Mouse (Mus musculus): ENCODE measurements around the gene Cnot8. TPM values are rescaled to one million over a fixed set of nuclear protein-coding genes. Genes with fewer than 3 reads are reported as not detected.

Gene Cnot8
- polyA plus RNA-seq, 1 experiment from 2014 or later: 93.5 TPM

GRCm38 (mm10) chr11:58123711-58124110 lies 19.8 kb downstream of the Cnot8 start:
- peaks cover 55% of the 10 kb centered on the region for H3K36me3 ChIP-seq (ENCODE audit: insufficient read depth, low read length)
- no peaks in the 10 kb centered on the region for H3K4me1 ChIP-seq (ENCODE audit: insufficient read depth, low read length)
- H3K27me3 ChIP-seq (ENCODE audit: insufficient read depth, low read length): no peaks in the 10 kb centered on the region
- H3K9ac ChIP-seq (replicated peaks; ENCODE audit: low read length): no peak overlapping the region
- no peaks in the 10 kb centered on the region for H3K9me3 ChIP-seq (ENCODE audit: low read length)
- H3K27ac ChIP-seq (ENCODE audit: low read length): no peak overlapping the region
- H3K4me3 ChIP-seq (ENCODE audit: low read length): no peak overlapping the region
- no peak for ATAC-seq (ENCODE audit: low FRiP score, low TSS enrichment)
- H3K4me2 ChIP-seq (replicated peaks; ENCODE audit: low read depth, low read length): no peak overlapping the region
- WGBS: 89% methylated on average over 2 of the region's 2 CpGs

- H3K36me3 ChIP-seq (ENCODE audit: insufficient read depth, low read length): peaks cover 53% of the 10 kb centered on the region
Observed at GRCm38 (mm10) chr11:58125021-58125420, 21.1 kb downstream of the Cnot8 start.

GRCm38 (mm10) chr11:58126397-58127160 lies 22.6 kb downstream of the Cnot8 start:
- Histone ChIP-seq H3K9me3 (ENCODE audit: low read length) (no peaks in the 10 kb centered on the region), H3K36me3 (ENCODE audit: insufficient read depth, low read length) (peaks cover 53% of the 10 kb centered on the region), H3K4me2 (replicated peaks; ENCODE audit: low read depth, low read length) (no peak overlapping the region), H3K4me3 (ENCODE audit: low read length) (no peak overlapping the region), H3K27me3 (ENCODE audit: insufficient read depth, low read length) (no peaks in the 10 kb centered on the region), H3K27ac (ENCODE audit: low read length) (no peak overlapping the region), H3K4me1 (ENCODE audit: insufficient read depth, low read length) (no peaks in the 10 kb centered on the region), H3K9ac (replicated peaks; ENCODE audit: low read length) (no peak overlapping the region)
- 0 out of 2 replicates have a peak, but pooled peaks have one; percentile 27 for ATAC-seq (ENCODE audit: low FRiP score, low TSS enrichment)
- 28% methylated on average over 7 of the region's 7 CpGs for WGBS

More at GRCm38 (mm10) chr11:58125021-58125420, 21.1 kb downstream of the Cnot8 start:
- Histone ChIP-seq H3K4me3 (ENCODE audit: low read length) (no peak overlapping the region), H3K4me2 (replicated peaks; ENCODE audit: low read depth, low read length) (no peak overlapping the region), H3K27me3 (ENCODE audit: insufficient read depth, low read length) (no peaks in the 10 kb centered on the region), H3K4me1 (ENCODE audit: insufficient read depth, low read length) (no peaks in the 10 kb centered on the region), H3K9me3 (ENCODE audit: low read length) (no peaks in the 10 kb centered on the region), H3K9ac (replicated peaks; ENCODE audit: low read length) (no peak overlapping the region), H3K27ac (ENCODE audit: low read length) (no peak overlapping the region)
- no peak for ATAC-seq (ENCODE audit: low FRiP score, low TSS enrichment)
- 85% methylated on average over 11 of the region's 11 CpGs for WGBS

- 93% methylated on average over 2 of the region's 2 CpGs for WGBS
- Histone ChIP-seq H3K4me3 (ENCODE audit: low read length) (no peak overlapping the region), H3K27ac (ENCODE audit: low read length) (no peak overlapping the region), H3K9ac (replicated peaks; ENCODE audit: low read length) (no peak overlapping the region), H3K36me3 (ENCODE audit: insufficient read depth, low read length) (peaks cover 58% of the 10 kb centered on the region), H3K27me3 (ENCODE audit: insufficient read depth, low read length) (no peaks in the 10 kb centered on the region), H3K4me2 (replicated peaks; ENCODE audit: low read depth, low read length) (no peak overlapping the region), H3K9me3 (ENCODE audit: low read length) (no peaks in the 10 kb centered on the region), H3K4me1 (ENCODE audit: insufficient read depth, low read length) (no peaks in the 10 kb centered on the region)
- ATAC-seq (ENCODE audit: low FRiP score, low TSS enrichment): no peak
Observed at GRCm38 (mm10) chr11:58127544-58127943, 23.6 kb downstream of the Cnot8 start.

- Histone ChIP-seq H3K27me3 (ENCODE audit: insufficient read depth, low read length) (no peaks in the 10 kb centered on the region), H3K27ac (ENCODE audit: low read length) (0 out of 2 replicates have a peak overlapping the region, but pooled peaks have one; percentile 13), H3K4me1 (ENCODE audit: insufficient read depth, low read length) (no peaks in the 10 kb centered on the region), H3K9ac (replicated peaks; ENCODE audit: low read length) (no peak overlapping the region), H3K36me3 (ENCODE audit: insufficient read depth, low read length) (peaks cover 58% of the 10 kb centered on the region), H3K4me2 (replicated peaks; ENCODE audit: low read depth, low read length) (no peak overlapping the region), H3K9me3 (ENCODE audit: low read length) (no peaks in the 10 kb centered on the region), H3K4me3 (ENCODE audit: low read length) (no peak overlapping the region)
- 23% methylated on average over 6 of the region's 6 CpGs for WGBS
- peak; percentile 78 for ATAC-seq (ENCODE audit: low FRiP score, low TSS enrichment)
Observed at GRCm38 (mm10) chr11:58129302-58129843, 25.4 kb downstream of the Cnot8 start.

- Histone ChIP-seq H3K9me3 (ENCODE audit: low read length) (no peaks in the 10 kb centered on the region), H3K27ac (ENCODE audit: low read length) (no peak overlapping the region), H3K4me1 (ENCODE audit: insufficient read depth, low read length) (no peaks in the 10 kb centered on the region), H3K27me3 (ENCODE audit: insufficient read depth, low read length) (no peaks in the 10 kb centered on the region), H3K4me2 (replicated peaks; ENCODE audit: low read depth, low read length) (no peak overlapping the region), H3K4me3 (ENCODE audit: low read length) (no peak overlapping the region), H3K36me3 (ENCODE audit: insufficient read depth, low read length) (peaks cover 65% of the 10 kb centered on the region), H3K9ac (replicated peaks; ENCODE audit: low read length) (no peak overlapping the region)
- WGBS: 89% methylated on average over 3 of the region's 3 CpGs
- ATAC-seq (ENCODE audit: low FRiP score, low TSS enrichment): no peak
Observed at GRCm38 (mm10) chr11:58132026-58132425, 28.1 kb downstream of the Cnot8 start.

- peaks cover 77% of the 10 kb centered on the region for H3K36me3 ChIP-seq (ENCODE audit: insufficient read depth, low read length)
- H3K9me3 ChIP-seq (ENCODE audit: low read length): no peaks in the 10 kb centered on the region
- no peaks in the 10 kb centered on the region for H3K4me1 ChIP-seq (ENCODE audit: insufficient read depth, low read length)
- H3K4me2 ChIP-seq (replicated peaks; ENCODE audit: low read depth, low read length): no peak overlapping the region
- ATAC-seq (ENCODE audit: low FRiP score, low TSS enrichment): no peak
- no peak overlapping the region for H3K27ac ChIP-seq (ENCODE audit: low read length)
- H3K27me3 ChIP-seq (ENCODE audit: insufficient read depth, low read length): no peaks in the 10 kb centered on the region
- no peak overlapping the region for H3K9ac ChIP-seq (replicated peaks; ENCODE audit: low read length)
- no peak overlapping the region for H3K4me3 ChIP-seq (ENCODE audit: low read length)
Observed at GRCm38 (mm10) chr11:58134869-58135268, 30.9 kb downstream of the Cnot8 start.

- peaks cover 73% of the 10 kb centered on the region for H3K36me3 ChIP-seq (ENCODE audit: insufficient read depth, low read length)
Observed at GRCm38 (mm10) chr11:58135296-58135695, 31.3 kb downstream of the Cnot8 start.

GRCm38 (mm10) chr11:58136677-58137076 lies 32.7 kb downstream of the Cnot8 start:
- 93% methylated on average over 6 of the region's 6 CpGs for WGBS
- Histone ChIP-seq H3K9me3 (ENCODE audit: low read length) (no peaks in the 10 kb centered on the region), H3K4me1 (ENCODE audit: insufficient read depth, low read length) (no peaks in the 10 kb centered on the region), H3K27me3 (ENCODE audit: insufficient read depth, low read length) (no peaks in the 10 kb centered on the region), H3K9ac (replicated peaks; ENCODE audit: low read length) (no peak overlapping the region), H3K4me3 (ENCODE audit: low read length) (no peak overlapping the region), H3K27ac (ENCODE audit: low read length) (no peak overlapping the region), H3K36me3 (ENCODE audit: insufficient read depth, low read length) (peaks cover 74% of the 10 kb centered on the region), H3K4me2 (replicated peaks; ENCODE audit: low read depth, low read length) (no peak overlapping the region)
- no peak for ATAC-seq (ENCODE audit: low FRiP score, low TSS enrichment)

More at GRCm38 (mm10) chr11:58135296-58135695, 31.3 kb downstream of the Cnot8 start:
- H3K9me3 ChIP-seq (ENCODE audit: low read length): no peaks in the 10 kb centered on the region
- no peak overlapping the region for H3K4me3 ChIP-seq (ENCODE audit: low read length)
- no peak overlapping the region for H3K4me2 ChIP-seq (replicated peaks; ENCODE audit: low read depth, low read length)
- no peaks in the 10 kb centered on the region for H3K4me1 ChIP-seq (ENCODE audit: insufficient read depth, low read length)
- no peaks in the 10 kb centered on the region for H3K27me3 ChIP-seq (ENCODE audit: insufficient read depth, low read length)
- no peak for ATAC-seq (ENCODE audit: low FRiP score, low TSS enrichment)
- H3K27ac ChIP-seq (ENCODE audit: low read length): no peak overlapping the region
- H3K9ac ChIP-seq (replicated peaks; ENCODE audit: low read length): no peak overlapping the region

- no peak overlapping the region for H3K27ac ChIP-seq (ENCODE audit: low read length)
- H3K9me3 ChIP-seq (ENCODE audit: low read length): no peaks in the 10 kb centered on the region
- H3K4me3 ChIP-seq (ENCODE audit: low read length): no peak overlapping the region
- peaks cover 69% of the 10 kb centered on the region for H3K36me3 ChIP-seq (ENCODE audit: insufficient read depth, low read length)
- H3K9ac ChIP-seq (replicated peaks; ENCODE audit: low read length): no peak overlapping the region
- H3K4me2 ChIP-seq (replicated peaks; ENCODE audit: low read depth, low read length): no peak overlapping the region
- 90% methylated on average over 11 of the region's 11 CpGs for WGBS
- no peaks in the 10 kb centered on the region for H3K4me1 ChIP-seq (ENCODE audit: insufficient read depth, low read length)
- no peak for ATAC-seq (ENCODE audit: low FRiP score, low TSS enrichment)
- no peaks in the 10 kb centered on the region for H3K27me3 ChIP-seq (ENCODE audit: insufficient read depth, low read length)
Observed at GRCm38 (mm10) chr11:58138821-58139220, 34.9 kb downstream of the Cnot8 start.
